Mouse (Mus musculus) CD4-positive, CD25-positive, alpha-beta regulatory T cell, adult 2 months (primary cell): ENCODE measurements around the gene Panx1.
A peak's percentile ranks its signal among the peaks of the same experiment; 100 is the strongest.

ENCODE experiments used
- DNase-seq: peaks from one replicate; pipeline ENCODE4 v3.0.0-alpha.2; 2012; ENCODE audit warnings: low read depth, low spot score

Gene Panx1

DNA sequence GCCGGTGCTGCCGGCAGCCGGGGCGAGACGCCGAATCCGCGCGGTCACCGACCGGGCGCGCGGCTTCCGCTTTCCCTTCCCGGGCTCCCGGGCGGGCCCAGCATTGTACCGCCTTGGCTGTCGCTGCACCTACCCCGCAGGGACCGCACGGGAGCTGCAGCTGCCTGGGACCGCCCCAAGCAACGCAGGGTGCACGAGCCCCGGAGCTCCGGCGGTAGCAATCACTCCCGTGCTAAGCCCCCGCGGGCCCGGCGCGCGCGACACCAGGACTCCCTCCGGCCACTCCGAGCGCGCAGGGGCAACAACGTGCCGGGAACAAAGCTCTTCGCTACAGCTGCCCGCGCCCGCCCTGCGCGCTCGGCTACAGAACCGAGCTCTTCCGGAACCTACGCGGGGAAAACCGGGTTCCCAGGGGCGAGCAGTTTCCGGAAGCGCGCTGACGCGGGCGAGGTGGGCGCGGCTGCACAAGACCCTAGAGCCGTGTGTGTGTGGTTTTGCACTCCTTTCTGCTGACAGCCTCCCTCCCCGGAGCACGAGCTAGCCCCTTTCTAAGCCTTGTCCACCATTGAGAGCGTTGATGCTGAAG, at the start of gene Panx1:
TSS of gene Panx1 (minus strand) at position 395 of the 586 bp plus-strand sequence.
- peak; percentile 91 for DNase-seq

GRCm38 (mm10) chr9:15068686-15069295, 23.5 kb upstream of the Panx1 start:
- DNase-seq, result no peak

DNA sequence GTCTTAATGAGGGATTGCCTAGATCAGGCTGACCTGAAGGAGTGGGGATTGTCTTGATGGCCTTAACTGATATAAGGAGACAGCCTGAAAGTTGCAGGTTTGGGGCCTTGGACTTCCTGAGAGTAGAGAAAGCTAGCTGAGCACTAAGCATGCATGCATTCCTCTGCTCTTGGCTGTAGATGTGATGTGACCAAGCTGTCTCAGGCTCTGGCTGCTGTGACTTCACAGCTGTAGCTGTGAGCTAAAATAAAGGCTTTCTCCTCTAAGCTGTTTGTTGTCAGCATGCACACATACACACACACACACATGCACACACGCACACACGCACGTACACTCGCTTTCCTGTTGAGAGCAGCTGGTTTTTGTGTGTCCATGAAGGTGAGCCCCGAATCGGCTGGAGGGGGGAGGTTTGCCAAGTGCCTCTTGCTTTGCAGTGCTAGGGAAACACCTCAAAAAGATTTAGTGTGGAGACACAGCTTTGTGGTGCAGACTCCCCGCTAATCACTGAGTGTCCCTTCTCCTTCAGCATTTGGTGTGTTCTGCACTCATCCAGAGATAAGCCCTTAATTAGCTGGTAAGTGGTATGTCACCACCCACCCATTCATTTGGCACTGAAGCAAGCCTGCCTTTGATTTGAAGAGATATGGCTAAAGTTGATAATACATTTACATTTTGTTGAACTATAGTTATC, 22.9 kb upstream of the Panx1 start:
- no peak for DNase-seq

DNA sequence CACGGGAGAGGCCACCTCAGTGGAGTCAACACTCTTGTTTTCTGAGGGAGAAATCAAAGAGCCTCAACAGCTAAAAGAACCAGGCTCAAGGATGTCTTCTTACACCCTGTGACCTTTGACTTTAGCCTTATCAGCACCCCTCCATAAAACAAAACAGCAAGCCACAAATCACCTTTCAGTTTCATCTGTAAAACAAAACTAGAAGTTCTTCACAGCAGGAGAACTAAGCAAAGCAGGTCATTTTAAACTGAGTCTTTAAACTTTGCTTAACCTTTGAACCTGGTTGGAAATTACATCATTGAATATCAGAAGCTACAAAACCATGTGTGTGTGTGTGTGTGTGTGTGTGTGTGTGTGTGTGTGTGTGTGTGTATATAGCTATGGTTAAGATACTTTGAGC, 18.9 kb upstream of the Panx1 start:
- DNase-seq, result peak; percentile 51

DNA sequence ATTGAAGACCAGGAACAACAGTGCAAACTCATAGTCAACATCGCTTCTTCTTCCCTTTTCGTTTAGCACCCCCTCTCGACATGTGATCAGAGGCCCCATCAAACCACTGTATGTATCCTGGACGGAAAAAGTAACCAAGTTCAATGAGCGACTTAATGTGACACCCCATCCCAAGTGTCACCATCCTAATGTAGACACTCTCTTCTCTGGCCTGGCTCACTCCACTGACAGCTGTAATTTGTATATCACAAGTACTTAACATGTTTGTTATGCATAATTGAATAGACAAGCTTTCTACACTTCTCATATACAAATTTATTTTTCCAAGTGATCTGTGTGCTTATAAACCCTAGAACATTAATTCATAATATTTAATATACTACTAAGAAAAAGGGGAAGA, 15.6 kb upstream of the Panx1 start:
- no peak for DNase-seq

- DNase-seq, result peak; percentile 59
Measured at GRCm38 (mm10) chr9:15060026-15060425, 14.7 kb upstream of the Panx1 start.

GRCm38 (mm10) chr9:15045740-15046139, 462 bp upstream of the Panx1 start:
- DNase-seq, result peak; percentile 50

GRCm38 (mm10) chr9:15044391-15045083, 741 bp downstream of the Panx1 start:
- DNase-seq, result peak; percentile 45

- no peak for DNase-seq
Measured at GRCm38 (mm10) chr9:15041556-15041955, 3.7 kb downstream of the Panx1 start.

DNA sequence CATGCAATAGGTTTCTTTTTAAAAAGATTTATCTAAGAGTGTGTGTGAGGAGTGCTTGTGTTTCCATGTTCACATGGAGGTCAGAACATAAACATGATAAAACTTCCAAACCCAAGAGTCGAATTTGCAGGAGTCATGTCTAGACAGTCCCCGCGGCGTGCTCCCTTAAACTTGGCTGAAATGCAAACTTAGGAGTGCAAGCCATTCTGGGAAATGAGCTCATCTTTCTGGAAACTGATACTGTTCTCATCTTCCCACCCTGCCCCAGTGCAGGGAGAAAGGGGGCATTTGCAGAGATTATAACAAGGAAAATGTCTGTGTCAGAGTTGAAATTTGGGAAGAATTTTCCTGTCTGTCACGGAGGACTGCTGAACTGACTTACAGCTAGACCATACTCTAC, 5.4 kb downstream of the Panx1 start:
- no peak for DNase-seq

DNA sequence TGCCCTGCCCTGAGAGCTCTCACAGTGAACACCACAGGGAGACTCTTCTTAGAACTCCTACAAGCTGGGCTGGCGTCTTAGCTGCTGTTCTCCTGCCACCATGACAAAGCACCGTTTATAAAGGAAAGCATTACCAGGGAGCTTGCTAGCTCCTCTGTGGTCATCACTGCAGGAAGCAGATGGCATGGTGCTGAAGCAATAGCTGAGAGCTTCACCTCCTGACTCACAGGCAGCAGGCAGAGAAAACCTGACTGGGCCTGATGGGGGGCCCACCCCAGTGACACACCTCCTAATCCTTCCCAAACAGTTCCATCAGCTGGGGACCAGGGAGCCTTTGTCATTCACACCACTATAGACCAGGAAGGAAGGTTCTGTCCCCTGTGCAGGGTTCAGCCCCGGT, 7.6 kb downstream of the Panx1 start:
- DNase-seq, result no peak

DNA sequence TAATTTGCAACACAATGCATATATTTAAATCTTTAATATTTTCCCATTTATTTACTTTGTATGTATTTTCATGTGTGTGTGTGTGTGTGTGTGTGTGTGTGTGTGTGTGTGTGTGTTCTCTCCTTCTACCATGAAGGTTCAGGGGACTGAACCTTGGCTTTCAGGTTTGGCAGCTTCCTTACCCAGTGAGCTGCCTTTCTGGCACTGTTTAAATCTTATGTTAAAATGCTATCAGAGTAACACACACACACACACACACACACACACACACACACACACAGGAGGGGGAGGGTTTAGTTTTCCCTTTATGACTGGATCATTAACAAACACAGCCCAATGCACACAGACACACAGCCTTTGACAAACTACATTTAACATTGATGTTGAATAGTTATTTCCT, 8.0 kb downstream of the Panx1 start:
- DNase-seq, result no peak

- no peak for DNase-seq
Measured at GRCm38 (mm10) chr9:15036807-15037206, 8.5 kb downstream of the Panx1 start.

DNA sequence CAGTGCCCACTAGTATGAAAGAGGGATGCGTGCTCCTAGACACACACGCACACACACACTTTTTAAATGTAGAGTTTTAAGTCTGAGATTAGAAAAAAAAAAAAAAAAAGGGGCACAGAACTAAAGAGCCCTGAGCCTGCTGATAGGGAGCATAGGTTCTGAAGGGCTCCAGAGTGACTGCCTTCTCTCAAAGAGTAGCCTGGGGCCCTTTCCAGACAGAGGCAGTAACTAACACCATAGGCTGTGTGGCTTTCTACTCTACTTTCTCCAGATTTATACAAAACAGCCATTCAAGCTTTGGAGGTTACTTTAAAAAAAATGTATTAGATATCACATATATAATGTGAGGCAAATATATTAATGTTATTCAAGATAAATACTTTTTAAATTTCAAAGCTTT, 8.9 kb downstream of the Panx1 start:
- DNase-seq, result no peak

DNA sequence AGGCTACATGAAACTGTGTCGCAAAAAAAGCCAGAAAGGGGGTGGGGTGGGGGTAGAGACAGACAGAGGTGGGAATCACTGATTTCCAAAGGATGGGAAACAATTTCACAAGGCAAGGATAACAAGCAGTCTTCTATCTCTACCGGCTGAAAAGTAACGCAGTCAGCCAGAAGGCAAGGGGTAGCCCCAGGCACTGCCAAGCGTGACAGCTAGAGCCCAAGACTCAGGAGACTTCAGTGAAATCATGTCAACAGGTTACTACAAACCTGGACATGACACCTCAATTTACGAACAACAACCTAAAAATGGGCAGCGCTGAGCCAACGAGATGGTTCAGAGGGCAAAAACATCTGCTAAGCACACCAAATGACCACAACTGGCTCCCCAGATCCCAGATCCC, 9.3 kb downstream of the Panx1 start:
- no peak for DNase-seq

DNA sequence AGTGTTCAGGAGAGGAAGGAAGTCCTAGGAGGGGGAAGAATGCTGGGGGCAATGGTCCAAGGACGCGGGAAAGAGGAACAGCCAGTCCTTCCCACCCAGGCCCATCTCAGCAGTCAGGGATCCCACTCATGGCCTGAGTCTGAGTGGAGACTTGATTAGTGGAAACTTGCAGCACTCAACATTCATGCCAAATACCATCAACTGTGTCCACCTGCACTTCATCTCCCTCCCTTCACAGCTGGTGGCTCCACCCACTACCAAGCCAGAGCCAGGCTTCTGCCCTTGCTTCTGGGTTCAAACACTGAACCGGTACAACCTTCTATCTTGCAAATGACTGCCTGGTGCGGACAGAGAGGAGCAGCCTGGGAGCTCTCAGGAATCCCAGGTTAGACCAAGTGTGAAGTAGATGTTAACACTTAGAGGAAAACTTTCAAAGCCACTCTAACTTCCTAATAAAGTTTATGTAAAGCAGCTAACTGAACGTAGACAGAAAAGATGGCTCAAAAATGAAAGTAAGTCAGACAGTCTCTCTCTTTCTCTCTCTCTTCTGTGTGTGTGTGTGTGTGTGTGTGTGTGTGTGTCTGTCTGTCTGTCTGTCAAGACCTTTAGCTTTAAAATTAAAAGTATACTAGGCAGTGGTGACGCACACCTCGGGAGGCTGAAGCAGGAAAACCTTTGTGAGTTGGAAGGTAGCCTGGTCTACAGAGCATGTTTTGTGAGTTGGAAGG, 10.6 kb downstream of the Panx1 start:
- peak; percentile 22 for DNase-seq

DNA sequence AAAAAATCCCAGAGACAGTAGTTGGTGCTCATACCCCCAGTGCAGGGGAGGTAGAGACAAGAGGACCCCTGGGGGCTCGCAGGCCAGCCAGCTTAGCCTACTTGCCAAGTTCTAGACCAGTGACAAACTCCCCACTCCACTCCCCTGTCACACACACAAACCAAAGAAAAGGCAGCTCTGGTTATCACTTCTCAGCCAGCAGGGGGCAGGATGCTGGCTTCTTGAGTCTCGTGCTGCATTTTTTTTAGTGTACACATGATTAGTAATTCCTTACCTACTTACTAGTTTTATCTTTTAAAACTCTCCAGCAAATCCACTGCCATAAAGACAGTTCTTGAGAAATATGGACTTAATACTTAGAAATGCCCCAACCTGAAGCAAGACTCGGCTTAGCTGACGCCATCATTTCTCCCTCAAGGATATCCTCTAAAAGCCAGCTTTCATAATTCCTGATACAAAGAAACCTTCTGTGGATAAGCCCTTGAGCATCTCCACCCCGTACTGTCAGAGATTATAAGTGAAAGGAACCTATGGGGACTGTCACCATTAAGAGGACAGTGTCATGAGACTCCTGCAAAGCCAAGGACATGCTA, 11.6 kb downstream of the Panx1 start:
- peak; percentile 80 for DNase-seq

DNA sequence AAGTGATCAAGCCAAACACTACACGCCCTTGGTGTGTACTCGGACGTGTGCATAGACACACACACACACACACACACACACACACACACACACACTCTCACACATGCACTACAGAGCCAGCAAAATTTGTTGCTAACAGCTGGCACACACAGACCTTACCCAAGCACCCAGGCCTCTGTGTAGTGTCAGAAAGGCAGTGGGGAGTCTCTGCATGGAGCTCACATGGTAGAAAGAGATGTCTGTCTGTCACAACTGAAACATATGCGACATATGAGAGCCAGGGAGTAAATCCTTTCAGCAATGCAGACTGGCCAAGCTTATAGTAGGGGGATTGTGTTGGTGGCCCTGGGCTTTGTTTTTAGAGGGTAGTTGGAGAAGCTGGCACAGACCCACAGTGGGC, 12.5 kb downstream of the Panx1 start:
- DNase-seq, result no peak

GRCm38 (mm10) chr9:15030771-15031170, 14.5 kb downstream of the Panx1 start:
- no peak for DNase-seq

DNA sequence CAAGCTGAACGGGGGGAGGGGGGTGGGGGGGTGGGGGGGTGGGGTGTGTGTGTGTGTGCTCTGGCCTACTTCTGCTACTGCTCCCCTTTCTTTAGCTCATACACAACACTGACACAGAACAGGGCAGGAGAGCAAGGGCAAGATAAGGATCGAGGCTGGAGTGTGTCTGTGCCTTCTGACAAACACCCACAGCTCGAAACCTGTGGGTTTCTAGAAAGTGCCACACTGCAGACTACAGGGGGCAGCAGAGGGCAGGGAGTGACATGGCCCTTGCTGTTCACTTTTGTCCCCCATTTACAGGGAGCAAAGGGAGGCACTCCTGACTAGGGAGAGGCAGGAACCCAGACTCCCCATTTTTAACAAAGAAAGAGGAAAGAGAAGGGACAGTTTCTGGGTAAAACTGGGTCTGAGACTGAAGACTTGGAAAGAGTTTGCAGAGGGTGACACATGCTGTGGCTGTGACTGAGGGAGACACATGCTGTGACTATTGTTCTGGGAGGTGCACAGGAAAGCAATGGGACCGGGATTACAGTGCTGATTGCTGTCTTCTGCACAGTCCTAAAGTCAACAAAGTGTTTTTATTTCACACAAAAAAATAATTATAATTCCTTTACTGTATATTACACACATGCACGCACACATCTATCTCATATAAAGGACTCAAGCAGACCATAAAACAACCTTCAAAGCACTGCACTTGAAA, 16.1 kb downstream of the Panx1 start:
- DNase-seq, result peak; percentile 86

GRCm38 (mm10) chr9:15027725-15028124, 17.6 kb downstream of the Panx1 start:
- DNase-seq, result peak; percentile 72
